28 mouse cellular contexts compared by ENCODE assay signal in genomic region chr5:71606907-71607306, GRCm38 (mm10). TPM values are rescaled to one million over a fixed set of nuclear protein-coding genes. Genes with fewer than 3 reads are reported as not detected.
DNase-seq lines count a peak whose midpoint lies in the region; ATAC-seq and TF ChIP-seq lines count a peak whose summit lies in the region.
"Had no signal": no experiment of that assay in that cellular context is flagged by ENCODE, and none has a peak within 500 bp of the region (broad histone marks: within the 10 kb centered on the region; RNA-seq: fewer than 3 reads in every experiment).

No protein-coding gene starts in this region.

- 59% methylated on average over 4 of the region's 4 CpGs for WGBS in forebrain, embryonic 14.5 days
- 86% methylated on average over 4 of the region's 4 CpGs for WGBS in forebrain, embryonic 10.5 days
- 52% methylated on average over 4 of the region's 4 CpGs for WGBS in heart, embryonic 15.5 days

- H3K27me3 ChIP-seq in forebrain, embryonic 14.5 days (replicated peaks; ENCODE audit: control insufficient read depth, insufficient read depth, low read length) = no peaks in the 10 kb centered on the region
- no peaks in the 10 kb centered on the region for H3K27me3 ChIP-seq in forebrain, embryonic 10.5 days (ENCODE audit: poor library complexity, severe bottlenecking)
- H3K27me3 ChIP-seq in heart, embryonic 15.5 days = no peaks in the 10 kb centered on the region
- H3K27me3 ChIP-seq: embryonic facial prominence, embryonic 15.5 days; hindbrain, embryonic 15.5 days; intestine, embryonic 15.5 days; limb, embryonic 15.5 days; midbrain, embryonic 12.5 days had no signal

- H3K4me3 ChIP-seq in forebrain, embryonic 14.5 days (ENCODE audit: low read depth, low read length) = no peak overlapping the region
- no peak overlapping the region for H3K4me3 ChIP-seq in forebrain, embryonic 10.5 days
- H3K4me3 ChIP-seq in heart, embryonic 15.5 days = no peak overlapping the region
- no peak overlapping the region for H3K4me3 ChIP-seq in layer of hippocampus, adult 2 months
- H3K4me3 ChIP-seq: embryonic facial prominence, embryonic 15.5 days; hindbrain, embryonic 15.5 days; intestine, embryonic 15.5 days; limb, embryonic 15.5 days; midbrain, embryonic 12.5 days; myocyte had no signal

- H3K9ac ChIP-seq in forebrain, embryonic 14.5 days (ENCODE audit: low read length) = no peak overlapping the region
- H3K9ac ChIP-seq in heart, embryonic 15.5 days = no peak overlapping the region
- H3K9ac ChIP-seq: embryonic facial prominence, embryonic 15.5 days; hindbrain, embryonic 15.5 days; intestine, embryonic 15.5 days; limb, embryonic 15.5 days; liver, embryonic 14.5 days; lung, embryonic 14.5 days; midbrain, embryonic 12.5 days had no signal

- no peak for TF ChIP-seq CTCF in layer of hippocampus, adult 2 months (conservative IDR thresholded peaks at IDR 0.05)

- no peak overlapping the region for H3K27ac ChIP-seq in forebrain, embryonic 14.5 days (ENCODE audit: low read depth, low read length)
- H3K27ac ChIP-seq in forebrain, embryonic 10.5 days = no peak overlapping the region
- peak overlapping the region; percentile 42; the same call in 1 of the 2 replicates for H3K27ac ChIP-seq in heart, embryonic 15.5 days
- H3K27ac ChIP-seq in layer of hippocampus, adult 2 months = peak overlapping the region; percentile 33; the same call in 1 of the 2 replicates
- H3K27ac ChIP-seq: embryonic facial prominence, embryonic 15.5 days; hindbrain, embryonic 15.5 days; intestine, embryonic 15.5 days; limb, embryonic 15.5 days; liver, embryonic 14.5 days; midbrain, embryonic 12.5 days had no signal

- H3K4me2 ChIP-seq in forebrain, embryonic 14.5 days (ENCODE audit: low read length) = no peak overlapping the region
- peak overlapping the region; percentile 8; the same call in 1 of the 2 replicates for H3K4me2 ChIP-seq in heart, embryonic 15.5 days
- H3K4me2 ChIP-seq: embryonic facial prominence, embryonic 15.5 days; hindbrain, embryonic 15.5 days; intestine, embryonic 15.5 days; limb, embryonic 15.5 days; lung, embryonic 14.5 days; midbrain, embryonic 12.5 days had no signal

- DNase-seq in forebrain, embryonic 14.5 days (ENCODE audit: low spot score) = peak; percentile 29
- DNase-seq in forebrain, embryonic 10.5 days (ENCODE audit: extremely low spot score, low spot score) = no peak
- no peak for DNase-seq in heart, adult 11 months
- DNase-seq in layer of hippocampus, adult 2 months (ENCODE audit: low spot score in 2 of 2) = no peak
- no peak for DNase-seq in layer of hippocampus, postnatal 25 days (ENCODE audit: extremely low spot score in 1 of 2, low spot score in 1 of 2)
- peak; percentile 68 for DNase-seq in brain, adult 2 months (ENCODE audit: low read depth, low spot score)
- DNase-seq in cerebellum, adult 18-20 months = no peak
- DNase-seq: adrenal gland, adult 8-10 months; cerebellum, adult 9-10 months; gastrocnemius, postnatal 25 days; kidney, adult 8-10 months; kidney, postnatal 25 days; lung, embryonic 14.5 days; right cerebral cortex, postnatal 4 days; thymus, postnatal 14 days had no signal

- H3K4me1 ChIP-seq in forebrain, embryonic 14.5 days (ENCODE audit: control insufficient read depth, insufficient read depth, low read length) = no peaks in the 10 kb centered on the region; the same call in 1 of the 2 replicates
- no peaks in the 10 kb centered on the region for H3K4me1 ChIP-seq in forebrain, embryonic 10.5 days
- H3K4me1 ChIP-seq in heart, embryonic 15.5 days (replicated peaks) = peaks cover 9% of the 10 kb centered on the region; the same call in 1 of the 2 replicates
- H3K4me1 ChIP-seq: intestine, embryonic 15.5 days; limb, embryonic 15.5 days had no signal

- H3K9me3 ChIP-seq in forebrain, embryonic 14.5 days (replicated peaks; ENCODE audit: control insufficient read depth, low read length) = no peaks in the 10 kb centered on the region
- no peaks in the 10 kb centered on the region for H3K9me3 ChIP-seq in forebrain, embryonic 10.5 days
- no peaks in the 10 kb centered on the region for H3K9me3 ChIP-seq in heart, embryonic 15.5 days (replicated peaks)
- H3K9me3 ChIP-seq: embryonic facial prominence, embryonic 15.5 days; hindbrain, embryonic 15.5 days; intestine, embryonic 15.5 days; limb, embryonic 15.5 days; midbrain, embryonic 12.5 days had no signal

- no peaks in the 10 kb centered on the region for H3K36me3 ChIP-seq in forebrain, embryonic 14.5 days (ENCODE audit: control insufficient read depth, insufficient read depth, low read length)
- H3K36me3 ChIP-seq in forebrain, embryonic 10.5 days (replicated peaks) = no peaks in the 10 kb centered on the region
- H3K36me3 ChIP-seq in heart, embryonic 15.5 days = no peaks in the 10 kb centered on the region
- H3K36me3 ChIP-seq: embryonic facial prominence, embryonic 15.5 days; hindbrain, embryonic 15.5 days; intestine, embryonic 15.5 days; limb, embryonic 15.5 days; midbrain, embryonic 12.5 days had no signal

- ATAC-seq in forebrain, embryonic 14.5 days = no peak
- no peak for ATAC-seq in heart, embryonic 15.5 days (replicated peaks; ENCODE audit: insufficient number of reproducible peaks, insufficient read depth, low FRiP score, low read depth)
- ATAC-seq: activated CD4-positive, CD25-positive, alpha-beta regulatory T cell, adult 4 months; intestine, embryonic 15.5 days had no signal

RNA-seq across cellular contexts. Expression of gene Gabrb1, which starts 51.0 kb away (rescaled TPM):
- polyA plus RNA-seq in forebrain, embryonic 14.5 days (2014; fragmentation: Nextera tagmentation; extraction: Ambion mirVana) = 8.5 and 17.5 TPM in 2 replicates
- polyA plus RNA-seq in forebrain, embryonic 10.5 days (2016; fragmentation: Nextera tagmentation; extraction: Ambion mirVana) = 0.15 and 0.25 TPM in 2 replicates
- polyA plus RNA-seq in heart, embryonic 15.5 days (2015; fragmentation: Nextera tagmentation; extraction: Ambion mirVana) = 0.93 and 1.4 TPM in 2 replicates
- 100 to 1,000 TPM; 138 to 147 TPM for total RNA-seq in layer of hippocampus, adult 2 months (2021)
- total RNA-seq in layer of hippocampus, postnatal 25 days (2021) = 100 to 1,000 TPM; 123 to 132 TPM
- total RNA-seq: gastrocnemius, postnatal 25 days had no signal

RNA-seq across cellular contexts. Expression of gene Gabra4, which starts 51.2 kb away (rescaled TPM):
- polyA plus RNA-seq in forebrain, embryonic 14.5 days (2014; fragmentation: Nextera tagmentation; extraction: Ambion mirVana) = 13.2 and 17.4 TPM in 2 replicates
- 2.1 and 2.4 TPM in 2 replicates for polyA plus RNA-seq in forebrain, embryonic 10.5 days (2016; fragmentation: Nextera tagmentation; extraction: Ambion mirVana)
- 2.7 and 3.3 TPM in 2 replicates for polyA plus RNA-seq in heart, embryonic 15.5 days (2015; fragmentation: Nextera tagmentation; extraction: Ambion mirVana)
- total RNA-seq in layer of hippocampus, adult 2 months (2021) = 10 to 100 TPM; 82.6 to 94.2 TPM
- 10 to 100 TPM; 74.8 to 80.1 TPM for total RNA-seq in layer of hippocampus, postnatal 25 days (2021)
- total RNA-seq: gastrocnemius, postnatal 25 days; megakaryocyte, adult 5-6 weeks had no signal
- polyA plus RNA-seq: activated CD4-positive, CD25-positive, alpha-beta regulatory T cell, adult 4 months; myocyte had no signal

RNA-seq across cellular contexts. Expression of gene Cox7b2, which starts 58.9 kb away (rescaled TPM):
- 0.36 TPM in 1 of 2 replicates, not detected in the other for polyA plus RNA-seq in forebrain, embryonic 14.5 days (2014; fragmentation: Nextera tagmentation; extraction: Ambion mirVana)
- polyA plus RNA-seq in forebrain, embryonic 10.5 days (2016; fragmentation: Nextera tagmentation; extraction: Ambion mirVana) = 0.29 TPM in 1 of 2 replicates, not detected in the other
- 0.28 and 0.84 TPM in 2 replicates for polyA plus RNA-seq in heart, embryonic 15.5 days (2015; fragmentation: Nextera tagmentation; extraction: Ambion mirVana)
- under 1 TPM in 1 of 2 experiments, not detected in 1; 0.77 TPM for total RNA-seq in layer of hippocampus, adult 2 months (2021)
- not detected for total RNA-seq in layer of hippocampus, postnatal 25 days (2021)
- total RNA-seq: adrenal gland, adult 8-10 months; gastrocnemius, postnatal 25 days; heart, postnatal 10 days; left cerebral cortex, postnatal 36 days; megakaryocyte, adult 5-6 weeks had no signal
- polyA plus RNA-seq: activated CD4-positive, CD25-positive, alpha-beta regulatory T cell, adult 4 months; embryonic facial prominence, embryonic 15.5 days; intestine, embryonic 15.5 days; limb, embryonic 15.5 days; liver, embryonic 14.5 days; lung, embryonic 14.5 days; midbrain, embryonic 12.5 days; stomach, embryonic 14.5 days had no signal

Comparison
In these comparisons a context has a peak if more than half of its experiments do, and no peak if none do; other contexts are left out.
1. DNase-seq: peak in forebrain, embryonic 14.5 days (single experiment) and brain, adult 2 months (single experiment); none in forebrain, embryonic 10.5 days (single experiment), heart, adult 11 months (single experiment), layer of hippocampus, adult 2 months (0 of 2), layer of hippocampus, postnatal 25 days (0 of 2) and cerebellum, adult 18-20 months (0 of 2).
2. H3K27ac ChIP-seq: peak in heart, embryonic 15.5 days (single experiment) and layer of hippocampus, adult 2 months (single experiment); none in forebrain, embryonic 14.5 days (single experiment) and forebrain, embryonic 10.5 days (single experiment).